Mouse (Mus musculus) ES-E14 (cell line): Measurements from ENCODE around the gene Tigd4. TPM values are rescaled to one million over a fixed set of nuclear protein-coding genes. Genes with fewer than 3 reads are reported as not detected.

Experiments
- DNase-seq: peaks from one replicate; pipeline ENCODE4 v3.0.0-alpha.2; 2013; ENCODE audit warnings: low read depth, low spot score
- H3K27ac ChIP-seq: 2 replicates; pipeline ENCODE4 v1.5.1; 2012; ENCODE audit warnings: low read depth, mild to moderate bottlenecking, low read length, moderate library complexity, mixed read lengths; ENCODE audit not compliant: poor library complexity, insufficient read depth, severe bottlenecking
- H3K36me3 ChIP-seq: 2 replicates; pipeline ENCODE4 v1.6.1; 2012; ENCODE audit warnings: mild to moderate bottlenecking, low read length, moderate library complexity, mixed read lengths; ENCODE audit not compliant: control insufficient read depth, poor library complexity, insufficient read depth, severe bottlenecking
- H3K4me1 ChIP-seq, 2 experiments: fragments of 150-350 bp in 1 of 2; sonication (generic) in 1 of 2; 2 replicates each; pipeline ENCODE4 v1.6.1; 2012; ENCODE audit warnings: low read length in 2 of 2, mild to moderate bottlenecking in 1 of 2, mixed read lengths in 1 of 2; ENCODE audit not compliant: control insufficient read depth in 2 of 2, insufficient read depth in 2 of 2, poor library complexity in 1 of 2
- H3K4me3 ChIP-seq, 2 experiments: fragments of 150-350 bp in 1 of 2; sonication (generic) in 1 of 2; 2 replicates each; pipeline ENCODE4 v1.5.1; 2012; ENCODE audit warnings: low read length in 2 of 2, low read depth in 1 of 2, mild to moderate bottlenecking in 1 of 2, mixed read lengths in 1 of 2; ENCODE audit not compliant: insufficient read depth in 1 of 2, poor library complexity in 1 of 2, severe bottlenecking in 1 of 2
- H3K9ac ChIP-seq: 2 replicates; pipeline ENCODE4 v1.6.1; 2012; ENCODE audit warnings: low read depth, mild to moderate bottlenecking, low read length, mixed read lengths; ENCODE audit not compliant: poor library complexity, insufficient read depth, severe bottlenecking
- H3K9me3 ChIP-seq: fragments of 150-350 bp; sonication (generic); 2 replicates; pipeline ENCODE4 v1.6.1; 2012; ENCODE audit warnings: low read depth, mild to moderate bottlenecking, low read length; ENCODE audit not compliant: control insufficient read depth, insufficient read depth
- CHD2 ChIP-seq: IDR thresholded peaks from 2 replicates; pipeline ENCODE4 v1.6.1; 2014; ENCODE audit warnings: mild to moderate bottlenecking, low read depth, low read length, inconsistent platforms
- HCFC1 ChIP-seq: IDR thresholded peaks from 2 replicates; pipeline ENCODE4 v1.6.1; 2012; ENCODE audit warnings: low read length, inconsistent platforms, borderline replicate concordance; ENCODE audit not compliant: insufficient read depth
- MAFK ChIP-seq: IDR thresholded peaks from 2 replicates; pipeline ENCODE4 v1.6.1; 2014; ENCODE audit warnings: mild to moderate bottlenecking, low read depth, low read length, inconsistent platforms; ENCODE audit not compliant: insufficient read depth
- ZC3H11A ChIP-seq: IDR thresholded peaks from 2 replicates; pipeline ENCODE4 v1.6.1; 2012; ENCODE audit warnings: low read depth, mild to moderate bottlenecking, inconsistent platforms, low read length, borderline replicate concordance
- ZNF384 ChIP-seq: IDR thresholded peaks from 2 replicates; pipeline ENCODE4 v1.6.1; 2012; ENCODE audit warnings: low read depth, low read length, inconsistent platforms
- in situ Hi-C, 2 experiments: fragments of 600-800 bp; cut with MboI; formaldehyde crosslinking; loops; one replicate each; pipeline ENCODE4 v1.15.1; 2025; ENCODE audit warnings: low sequenced_read_pairs in 2 of 2, inconsistent platforms in 1 of 2; ENCODE audit not compliant: unreplicated experiment in 2 of 2
- total RNA-seq: library from RNA; depleted of rRNA; stranded (reverse); fragments of 300-350 nt; gene quantifications from 2 replicates; pipeline ENCODE4 v1.2.3, GENCODE M21; 2012

Gene Tigd4
- total RNA-seq, 1 experiment = not detected

DNA sequence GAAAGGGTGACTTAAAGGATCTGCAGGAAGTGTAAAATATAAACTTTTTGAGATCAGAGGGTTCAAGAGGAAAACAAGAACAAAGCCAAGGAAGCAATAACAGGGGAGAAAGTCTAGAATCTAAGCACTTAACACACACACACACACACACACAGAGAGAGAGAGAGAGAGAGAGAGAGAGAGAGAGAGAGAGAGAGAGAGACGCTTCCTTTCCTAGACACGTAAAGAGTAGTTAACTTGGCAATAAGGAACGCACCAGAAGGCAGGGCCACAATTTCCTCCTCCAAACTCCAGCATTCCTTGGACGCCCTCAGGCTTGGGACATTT lies 11.7 kb upstream of the Tigd4 start:
- peaks cover under 1 to 2% of the 10 kb centered on the region in 2 experiments; a peak in 3 of 4 replicates for H3K4me1 ChIP-seq
- peak overlapping the region; percentile 59; the same call in 1 of the 2 replicates for H3K27ac ChIP-seq
- peak overlapping the region; percentile 82 for H3K9ac ChIP-seq
- H3K4me3 ChIP-seq = peak overlapping the region; percentile 81 to 86
- DNase-seq = no peak
- in situ Hi-C loops = no loop called here
- no peaks in the 10 kb centered on the region for H3K36me3 ChIP-seq
- no peaks in the 10 kb centered on the region for H3K9me3 ChIP-seq
- TF ChIP-seq ZC3H11A (no peak), ZNF384 (no peak), MAFK (no peak)

DNA sequence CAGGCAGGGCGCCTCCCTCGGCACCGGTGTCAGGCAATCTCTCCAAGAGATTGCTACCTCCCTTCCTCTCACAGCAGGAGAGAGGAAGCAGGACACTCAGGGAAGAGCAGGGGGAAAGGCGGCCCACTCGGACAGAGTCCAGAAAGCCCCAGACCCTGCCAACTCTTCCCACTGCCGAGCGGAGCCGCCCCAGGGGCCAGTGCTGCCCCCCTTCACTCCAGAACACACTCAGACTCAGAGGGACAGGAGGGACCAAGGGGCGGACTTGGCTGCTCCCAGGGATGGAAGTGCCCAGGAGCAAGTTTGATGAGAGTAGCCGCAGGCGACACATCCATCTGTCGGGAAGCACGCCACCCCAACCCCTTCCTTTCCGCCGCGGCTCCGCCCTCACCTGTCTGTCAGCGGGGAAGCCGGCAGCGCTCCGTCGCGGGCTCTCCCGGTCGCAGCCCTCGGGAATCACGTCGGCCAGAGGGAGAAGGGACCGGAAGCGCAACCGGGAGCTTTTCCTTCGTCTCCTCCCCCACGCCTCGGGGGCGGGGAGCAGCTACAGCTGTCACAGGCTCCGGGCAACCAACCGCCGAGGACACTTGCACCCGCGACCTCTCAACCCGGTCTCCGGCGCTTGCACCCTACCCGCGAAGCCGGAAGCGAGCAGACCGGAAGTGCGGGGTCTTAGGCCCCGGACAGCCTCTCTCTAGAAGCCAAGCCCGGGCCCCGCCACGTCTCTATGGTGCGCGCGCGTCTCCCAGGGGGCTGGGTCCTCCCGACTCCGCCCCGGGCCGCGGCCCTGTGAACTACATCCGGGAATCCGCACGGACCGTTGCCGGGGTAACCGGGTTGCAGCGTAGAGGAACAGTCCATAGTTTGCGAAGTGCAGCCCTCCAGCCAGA lies 11.1 kb upstream of the Tigd4 start, which contains the start of gene Arfip1:
TSS of gene Arfip1 (minus strand) at position 603 of the 890 bp plus-strand sequence.
- H3K4me1 ChIP-seq = peaks cover 0 to under 1% of the 10 kb centered on the region in 2 experiments; a peak in 1 of 4 replicates
- H3K36me3 ChIP-seq = no peaks in the 10 kb centered on the region
- in situ Hi-C loops = no loop called here
- peak within 1 kb of the TSS; percentile 82 for H3K9ac ChIP-seq
- peak within 1 kb of the TSS; percentile 81 to 86 for H3K4me3 ChIP-seq
- DNase-seq = peak; percentile 94
- no peak for TF ChIP-seq MAFK
- TF ChIP-seq HCFC1 = peak; percentile 58; the same call in 1 of the 2 replicates
- H3K27ac ChIP-seq = peak within 1 kb of the TSS; percentile 59; the same call in 1 of the 2 replicates
- no peaks in the 10 kb centered on the region for H3K9me3 ChIP-seq

DNA sequence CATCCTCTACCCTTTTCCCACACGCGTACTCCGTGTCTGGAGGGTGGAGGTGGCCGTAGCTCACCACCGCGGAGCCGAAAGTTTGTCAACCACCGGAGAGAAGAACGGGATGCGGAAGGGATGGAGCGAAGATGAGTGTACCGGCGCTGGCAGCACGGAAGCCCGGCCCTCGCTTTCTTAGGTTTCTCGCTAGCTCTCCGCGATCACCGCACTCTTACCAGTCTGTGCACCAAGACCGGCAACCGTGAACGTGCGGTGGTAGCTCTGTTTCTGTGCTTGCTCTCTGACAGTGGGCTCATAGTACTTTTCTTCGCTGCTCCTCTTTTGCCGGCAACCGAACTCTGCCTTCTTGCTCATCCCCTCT lies 10.5 kb upstream of the Tigd4 start:
- in situ Hi-C loops = no loop called here
- DNase-seq = no peak
- H3K36me3 ChIP-seq = no peaks in the 10 kb centered on the region
- no peaks in the 10 kb centered on the region for H3K9me3 ChIP-seq
- H3K4me1 ChIP-seq = no peaks in the 10 kb centered on the region
- TF ChIP-seq ZC3H11A (no peak), HCFC1 (no peak), ZNF384 (no peak), CHD2 (no peak), MAFK (no peak)
- no peak overlapping the region for H3K27ac ChIP-seq
- peak overlapping the region; percentile 71 for H3K9ac ChIP-seq
- H3K4me3 ChIP-seq = peak overlapping the region; percentile 81 to 86

DNA sequence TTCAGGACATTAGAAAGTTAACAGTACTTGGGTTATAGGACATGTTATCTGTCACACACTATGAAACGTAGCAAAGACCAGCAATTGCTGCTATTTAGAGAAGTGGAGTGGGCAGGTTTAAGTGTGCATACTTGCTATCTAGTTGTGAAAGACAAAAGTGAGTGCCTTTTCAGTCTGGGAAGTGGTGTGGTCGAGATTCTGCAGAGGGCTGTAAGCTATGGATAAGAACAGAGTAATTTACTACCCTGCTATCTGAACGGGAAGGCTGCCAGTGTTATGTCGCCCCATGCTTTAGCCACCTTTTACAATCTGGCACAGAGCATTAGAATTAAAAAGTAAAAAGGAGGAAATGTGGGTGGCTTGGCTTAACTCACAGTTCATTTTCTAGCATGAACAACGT lies 6.6 kb upstream of the Tigd4 start:
- Histone ChIP-seq H3K27ac (no peak overlapping the region), H3K4me3 (no peak overlapping the region), H3K36me3 (no peaks in the 10 kb centered on the region), H3K9me3 (no peaks in the 10 kb centered on the region), H3K9ac (no peak overlapping the region), H3K4me1 (no peaks in the 10 kb centered on the region)
- DNase-seq = no peak
- no peak for TF ChIP-seq HCFC1
- no peak for TF ChIP-seq CHD2
- no peak for TF ChIP-seq MAFK
- no peak for TF ChIP-seq ZC3H11A
- no peak for TF ChIP-seq ZNF384
- in situ Hi-C loops = no loop called here
